Comparison of ENCODE assay signal across 17 mouse cellular contexts in the genomic region with DNA sequence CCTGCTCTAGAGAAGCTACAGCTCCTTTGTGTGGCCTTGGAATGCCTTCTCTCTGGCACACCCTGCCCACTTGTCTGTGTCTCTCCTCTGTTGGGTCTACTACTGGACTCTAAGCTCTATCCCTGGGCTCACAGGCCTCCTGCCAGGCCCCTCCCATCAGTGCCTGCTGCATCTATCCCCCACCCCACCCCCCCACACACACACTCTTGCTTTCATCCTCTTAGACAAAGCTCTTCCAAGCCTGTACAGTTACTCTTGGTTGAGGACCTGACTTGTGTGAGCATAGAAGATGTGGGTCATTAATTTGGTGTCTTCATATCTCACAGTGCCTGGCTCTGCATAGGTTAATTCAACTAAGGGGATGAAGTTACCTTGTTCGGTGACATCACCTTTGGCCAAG.
"Had no signal": no experiment of that assay in that cellular context is flagged by ENCODE, and none has a peak within 500 bp of the region (broad histone marks: within the 10 kb centered on the region; RNA-seq: fewer than 3 reads in every experiment).

No protein-coding gene starts in this region.

- H3K27me3 ChIP-seq: midbrain, embryonic 13.5 days; midbrain, embryonic 15.5 days; neural tube, embryonic 12.5 days; stomach, embryonic 15.5 days had no signal

- H3K27ac ChIP-seq: liver, embryonic 14.5 days; macrophage; midbrain, embryonic 13.5 days; midbrain, embryonic 15.5 days; neural tube, embryonic 12.5 days; stomach, embryonic 15.5 days; stomach, postnatal 0 days had no signal

- H3K4me1 ChIP-seq: midbrain, embryonic 13.5 days; midbrain, embryonic 15.5 days; neural tube, embryonic 12.5 days; stomach, embryonic 15.5 days had no signal

- H3K36me3 ChIP-seq: midbrain, embryonic 13.5 days; midbrain, embryonic 15.5 days; neural tube, embryonic 12.5 days; stomach, embryonic 15.5 days had no signal

- ATAC-seq: midbrain, embryonic 13.5 days; midbrain, embryonic 15.5 days had no signal

- H3K9ac ChIP-seq: liver, embryonic 14.5 days; lung, embryonic 14.5 days; midbrain, embryonic 13.5 days; midbrain, embryonic 15.5 days; neural tube, embryonic 12.5 days; stomach, embryonic 15.5 days had no signal

- H3K9me3 ChIP-seq: megakaryocyte, embryonic 14.5 days; midbrain, embryonic 13.5 days; midbrain, embryonic 15.5 days; neural tube, embryonic 12.5 days; stomach, embryonic 15.5 days had no signal

- H3K4me3 ChIP-seq: megakaryocyte, embryonic 14.5 days; midbrain, embryonic 13.5 days; midbrain, embryonic 15.5 days; neural tube, embryonic 12.5 days; stomach, embryonic 15.5 days had no signal

- DNase-seq: lung, adult 18-20 months; lung, embryonic 14.5 days; lung, postnatal 10 days; lung, postnatal 36 days; right cerebral cortex, postnatal 14 days; thymus, adult 2 months; thymus, postnatal 25 days; thymus, postnatal 4 days had no signal

- H3K4me2 ChIP-seq: lung, embryonic 14.5 days; midbrain, embryonic 11.5 days; midbrain, embryonic 13.5 days; midbrain, embryonic 15.5 days; neural tube, embryonic 12.5 days; stomach, embryonic 15.5 days had no signal
